Mouse (Mus musculus): Measurements from ENCODE around the gene Mfsd11.
A peak's percentile ranks its signal among the peaks of the same experiment; 100 is the strongest.

Mfsd11 gene

GRCm38 (mm10) chr11:116822215-116822614 is 30.0 kb upstream of the Mfsd11 start:
- no peak for DNase-seq

- peak; percentile 61 for DNase-seq
These were observed 29.6 kb upstream of the Mfsd11 start for GRCm38 (mm10) chr11:116822626-116823025.

GRCm38 (mm10) chr11:116823255-116823654 is 29.0 kb upstream of the Mfsd11 start:
- DNase-seq, result no peak

- peak; percentile 61 for DNase-seq
These were observed 28.4 kb upstream of the Mfsd11 start for GRCm38 (mm10) chr11:116823885-116824284.

- DNase-seq, result no peak
These were observed 27.0 kb upstream of the Mfsd11 start for GRCm38 (mm10) chr11:116825230-116825629.

- DNase-seq, result no peak
These were observed 25.4 kb upstream of the Mfsd11 start for GRCm38 (mm10) chr11:116826550-116827504.

GRCm38 (mm10) chr11:116827534-116828165 is 24.6 kb upstream of the Mfsd11 start, which contains the start of gene Mxra7:
TSS of gene Mxra7 (minus strand) at chr11:116828046.
- DNase-seq, result peak; percentile 57

GRCm38 (mm10) chr11:116832172-116832685 is 20.0 kb upstream of the Mfsd11 start:
- no peak for DNase-seq

- no peak for DNase-seq
These were observed 17.3 kb upstream of the Mfsd11 start for GRCm38 (mm10) chr11:116834954-116835353.

GRCm38 (mm10) chr11:116836283-116836682 is 16.0 kb upstream of the Mfsd11 start:
- no peak for DNase-seq

GRCm38 (mm10) chr11:116837441-116837840 is 14.8 kb upstream of the Mfsd11 start:
- no peak for DNase-seq

- DNase-seq, result no peak
These were observed 13.3 kb upstream of the Mfsd11 start for GRCm38 (mm10) chr11:116838936-116839335.

- DNase-seq, result no peak
These were observed 12.6 kb upstream of the Mfsd11 start for GRCm38 (mm10) chr11:116839601-116840000.

GRCm38 (mm10) chr11:116840748-116841147 is 11.5 kb upstream of the Mfsd11 start:
- no peak for DNase-seq

GRCm38 (mm10) chr11:116842531-116843260 is 9.5 kb upstream of the Mfsd11 start:
- DNase-seq, result peak; percentile 79

- peak; percentile 99 for DNase-seq
These were observed 8.7 kb upstream of the Mfsd11 start, which contains the start of the genes Mettl23 and Jmjd6 for GRCm38 (mm10) chr11:116843261-116844233. TSS of gene Mettl23 (plus strand) at chr11:116843278. TSS of gene Jmjd6 (minus strand) at chr11:116843449.

GRCm38 (mm10) chr11:116846593-116847181 is 5.6 kb upstream of the Mfsd11 start:
- DNase-seq, result no peak

- DNase-seq, result no peak
These were observed 4.8 kb upstream of the Mfsd11 start for GRCm38 (mm10) chr11:116847187-116848085.

GRCm38 (mm10) chr11:116848086-116848876 is 4.0 kb upstream of the Mfsd11 start:
- DNase-seq, result no peak
